Mouse (Mus musculus): ENCODE results near the gene Col6a6. TPM values are rescaled to one million over a fixed set of nuclear protein-coding genes. Genes with fewer than 3 reads are reported as not detected.

Gene Col6a6
- polyA plus RNA-seq, 1 experiment, result 0.38 TPM

GRCm38 (mm10) chr9:105696818-105697564 is 131.0 kb downstream of the Col6a6 start:
- no peak for TF ChIP-seq CTCF (IDR thresholded peaks at IDR 0.05; ENCODE audit: borderline replicate concordance, extremely low read depth, insufficient read depth, insufficient read length)
- no peak for TF ChIP-seq POLR2A (IDR thresholded peaks at IDR 0.05; ENCODE audit: borderline replicate concordance, extremely low read depth, insufficient read depth, insufficient read length, poor library complexity, severe bottlenecking)
- DNase-seq (ENCODE audit: low read depth), result no peak

GRCm38 (mm10) chr9:105693854-105694253 is 134.1 kb downstream of the Col6a6 start:
- DNase-seq (ENCODE audit: low read depth), result peak; percentile 76
- TF ChIP-seq CTCF (IDR thresholded peaks at IDR 0.05; ENCODE audit: borderline replicate concordance, extremely low read depth, insufficient read depth, insufficient read length), result peak; percentile 78
- no peak for TF ChIP-seq POLR2A (IDR thresholded peaks at IDR 0.05; ENCODE audit: borderline replicate concordance, extremely low read depth, insufficient read depth, insufficient read length, poor library complexity, severe bottlenecking)

GRCm38 (mm10) chr9:105693056-105693455 is 134.9 kb downstream of the Col6a6 start:
- peak; percentile 43 for DNase-seq (ENCODE audit: low read depth)
- TF ChIP-seq POLR2A (IDR thresholded peaks at IDR 0.05; ENCODE audit: borderline replicate concordance, extremely low read depth, insufficient read depth, insufficient read length, poor library complexity, severe bottlenecking), result no peak
- no peak for TF ChIP-seq CTCF (IDR thresholded peaks at IDR 0.05; ENCODE audit: borderline replicate concordance, extremely low read depth, insufficient read depth, insufficient read length)

GRCm38 (mm10) chr9:105692472-105692871 is 135.5 kb downstream of the Col6a6 start:
- peak; percentile 25 for DNase-seq (ENCODE audit: low read depth)
- TF ChIP-seq CTCF (IDR thresholded peaks at IDR 0.05; ENCODE audit: borderline replicate concordance, extremely low read depth, insufficient read depth, insufficient read length) (no peak), POLR2A (IDR thresholded peaks at IDR 0.05; ENCODE audit: borderline replicate concordance, extremely low read depth, insufficient read depth, insufficient read length, poor library complexity, severe bottlenecking) (no peak)

- TF ChIP-seq POLR2A (IDR thresholded peaks at IDR 0.05; ENCODE audit: borderline replicate concordance, extremely low read depth, insufficient read depth, insufficient read length, poor library complexity, severe bottlenecking) (no peak), CTCF (IDR thresholded peaks at IDR 0.05; ENCODE audit: borderline replicate concordance, extremely low read depth, insufficient read depth, insufficient read length) (no peak)
- DNase-seq (ENCODE audit: low read depth), result peak; percentile 77
These were observed 138.5 kb downstream of the Col6a6 start for GRCm38 (mm10) chr9:105689485-105689884.

- no peak for DNase-seq (ENCODE audit: low read depth)
These were observed 143.3 kb downstream of the Col6a6 start for GRCm38 (mm10) chr9:105684549-105685165.

GRCm38 (mm10) chr9:105681386-105681785 is 146.6 kb downstream of the Col6a6 start:
- DNase-seq (ENCODE audit: low read depth), result peak; percentile 78

More at GRCm38 (mm10) chr9:105684549-105685165, 143.3 kb downstream of the Col6a6 start:
- TF ChIP-seq CTCF (IDR thresholded peaks at IDR 0.05; ENCODE audit: borderline replicate concordance, extremely low read depth, insufficient read depth, insufficient read length) (no peak), POLR2A (IDR thresholded peaks at IDR 0.05; ENCODE audit: borderline replicate concordance, extremely low read depth, insufficient read depth, insufficient read length, poor library complexity, severe bottlenecking) (no peak)

GRCm38 (mm10) chr9:105675941-105676340 is 152.0 kb downstream of the Col6a6 start:
- TF ChIP-seq CTCF (IDR thresholded peaks at IDR 0.05; ENCODE audit: borderline replicate concordance, extremely low read depth, insufficient read depth, insufficient read length) (no peak), POLR2A (IDR thresholded peaks at IDR 0.05; ENCODE audit: borderline replicate concordance, extremely low read depth, insufficient read depth, insufficient read length, poor library complexity, severe bottlenecking) (no peak)
- no peak for DNase-seq (ENCODE audit: low read depth)

More at GRCm38 (mm10) chr9:105681386-105681785, 146.6 kb downstream of the Col6a6 start:
- TF ChIP-seq CTCF (IDR thresholded peaks at IDR 0.05; ENCODE audit: borderline replicate concordance, extremely low read depth, insufficient read depth, insufficient read length) (no peak), POLR2A (IDR thresholded peaks at IDR 0.05; ENCODE audit: borderline replicate concordance, extremely low read depth, insufficient read depth, insufficient read length, poor library complexity, severe bottlenecking) (no peak)

GRCm38 (mm10) chr9:105672032-105672431 is 155.9 kb downstream of the Col6a6 start:
- TF ChIP-seq POLR2A (IDR thresholded peaks at IDR 0.05; ENCODE audit: borderline replicate concordance, extremely low read depth, insufficient read depth, insufficient read length, poor library complexity, severe bottlenecking) (no peak), CTCF (IDR thresholded peaks at IDR 0.05; ENCODE audit: borderline replicate concordance, extremely low read depth, insufficient read depth, insufficient read length) (no peak)
- no peak for DNase-seq (ENCODE audit: low read depth)

- DNase-seq (ENCODE audit: low read depth), result no peak
- TF ChIP-seq CTCF (IDR thresholded peaks at IDR 0.05; ENCODE audit: borderline replicate concordance, extremely low read depth, insufficient read depth, insufficient read length), result no peak
- TF ChIP-seq POLR2A (IDR thresholded peaks at IDR 0.05; ENCODE audit: borderline replicate concordance, extremely low read depth, insufficient read depth, insufficient read length, poor library complexity, severe bottlenecking), result no peak
These were observed 157.0 kb downstream of the Col6a6 start for GRCm38 (mm10) chr9:105670916-105671315.

- TF ChIP-seq CTCF (IDR thresholded peaks at IDR 0.05; ENCODE audit: borderline replicate concordance, extremely low read depth, insufficient read depth, insufficient read length), result no peak
- no peak for TF ChIP-seq POLR2A (IDR thresholded peaks at IDR 0.05; ENCODE audit: borderline replicate concordance, extremely low read depth, insufficient read depth, insufficient read length, poor library complexity, severe bottlenecking)
These were observed 162.7 kb downstream of the Col6a6 start for GRCm38 (mm10) chr9:105665269-105665668.

More at GRCm38 (mm10) chr9:105665269-105665668, 162.7 kb downstream of the Col6a6 start:
- DNase-seq (ENCODE audit: low read depth), result no peak

Data from brain, embryonic 14.5 days (tissue).